Mouse (Mus musculus): Measurements from ENCODE around the gene Gm21704. TPM values are rescaled to one million over a fixed set of nuclear protein-coding genes. Genes with fewer than 3 reads are reported as not detected.
"Not testable (repeated sequence)": the region's sequence is repeated elsewhere in the genome, so short reads cannot be mapped to it uniquely, and the experiment has no call there.

The Gm21704 gene
- total RNA-seq (2021), result not detected in 2 replicates
- long read RNA-seq, result 0 reads

DNA sequence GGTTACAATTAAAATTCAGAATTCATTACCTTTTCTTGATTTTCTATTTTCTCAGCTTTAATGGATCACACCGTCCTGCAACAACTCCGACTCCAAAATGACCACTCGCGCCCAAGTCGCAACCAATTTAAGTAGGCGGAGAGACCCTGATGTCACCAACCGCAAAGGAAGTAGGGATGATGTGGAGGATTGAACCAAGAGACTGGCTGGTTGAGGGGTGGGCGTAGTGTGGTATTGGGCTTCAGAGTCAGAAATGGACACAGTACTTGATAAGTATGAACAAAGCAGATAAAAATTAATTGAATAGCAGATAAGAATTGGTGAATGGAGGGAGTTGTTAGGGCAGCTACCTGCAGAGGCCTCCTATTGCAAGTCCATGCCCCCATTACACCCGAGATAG is at the start of gene Gm21704, which contains the start of gene Gm21708:
TSS of gene Gm21704 (minus strand) at position 101 of the 400 bp plus-strand sequence.
TSS of gene Gm21708 (minus strand) at position 101 of the 400 bp plus-strand sequence.
- not testable (repeated sequence) for DNase-seq

DNA sequence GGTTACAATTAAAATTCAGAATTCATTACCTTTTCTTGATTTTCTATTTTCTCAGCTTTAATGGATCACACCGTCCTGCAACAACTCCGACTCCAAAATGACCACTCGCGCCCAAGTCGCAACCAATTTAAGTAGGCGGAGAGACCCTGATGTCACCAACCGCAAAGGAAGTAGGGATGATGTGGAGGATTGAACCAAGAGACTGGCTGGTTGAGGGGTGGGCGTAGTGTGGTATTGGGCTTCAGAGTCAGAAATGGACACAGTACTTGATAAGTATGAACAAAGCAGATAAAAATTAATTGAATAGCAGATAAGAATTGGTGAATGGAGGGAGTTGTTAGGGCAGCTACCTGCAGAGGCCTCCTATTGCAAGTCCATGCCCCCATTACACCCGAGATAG is 64.7 kb downstream of the Gm21704 start, which contains the start of gene Gm21693:
TSS of gene Gm21693 (minus strand) at position 101 of the 400 bp plus-strand sequence.
- not testable (repeated sequence) for DNase-seq

DNA sequence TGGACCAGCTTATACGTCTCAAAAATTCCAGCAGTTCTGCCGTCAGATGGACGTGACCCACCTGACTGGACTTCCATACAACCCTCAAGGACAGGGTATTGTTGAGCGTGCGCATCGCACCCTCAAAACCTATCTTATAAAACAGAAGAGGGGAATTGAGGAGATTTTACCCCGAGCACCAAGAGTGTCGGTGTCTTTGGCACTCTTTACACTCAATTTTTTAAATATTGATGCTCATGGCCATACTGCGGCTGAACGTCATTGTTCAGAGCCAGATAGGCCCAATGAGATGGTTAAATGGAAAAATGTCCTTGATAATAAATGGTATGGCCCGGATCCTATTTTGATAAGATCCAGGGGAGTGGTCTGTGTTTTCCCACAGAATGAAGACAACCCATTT is 69.3 kb downstream of the Gm21704 start:
- not testable (repeated sequence) for DNase-seq

Other genes starting within 250 kb of the Gm21704 start
- not detected in 2 replicates for gene Gm21677, start 103.7 kb downstream of the Gm21704 start, total RNA-seq (2021)
- gene Gm21693, start 64.8 kb downstream of the Gm21704 start, total RNA-seq (2021), result not detected in 2 replicates
- gene Gm21708, start within 50 bp of the Gm21704 start, total RNA-seq (2021), result not detected in 2 replicates